Mouse (Mus musculus): ENCODE results near the gene P2rx4. TPM values are rescaled to one million over a fixed set of nuclear protein-coding genes. Genes with fewer than 3 reads are reported as not detected.
A peak's percentile ranks its signal among the peaks of the same experiment; 100 is the strongest.
"Not testable (repeated sequence)": the region's sequence is repeated elsewhere in the genome, so short reads cannot be mapped to it uniquely, and the experiment has no call there.

The P2rx4 gene
- polyA plus RNA-seq (2014; fragmentation: Nextera tagmentation; extraction: Ambion mirVana): 8.1 and 8.7 TPM in 2 replicates

GRCm38 (mm10) chr5:122707276-122708181 is at the start of gene P2rx4:
TSS of gene P2rx4 (plus strand) at chr5:122707544.
- Histone ChIP-seq H3K27ac (ENCODE audit: low read depth, low read length) (peak within 1 kb of the TSS; percentile 56), H3K4me2 (ENCODE audit: low read depth) (peak within 1 kb of the TSS; percentile 88), H3K4me3 (ENCODE audit: low read depth, low read length) (peak within 1 kb of the TSS; percentile 70), H3K9me3 (ENCODE audit: control insufficient read depth, low read length) (no peaks in the 10 kb centered on the region), H3K27me3 (ENCODE audit: control insufficient read depth, insufficient read depth, low read length) (no peaks in the 10 kb centered on the region), H3K36me3 (ENCODE audit: control insufficient read depth, insufficient read depth, low read length) (no peaks in the 10 kb centered on the region), H3K9ac (ENCODE audit: low read length) (peak within 1 kb of the TSS; percentile 84), H3K4me1 (ENCODE audit: control insufficient read depth, insufficient read depth, low read length) (peaks cover 4% of the 10 kb centered on the region; the same call in 1 of the 2 replicates)
- WGBS: 1% methylated on average over 61 of the region's 66 CpGs
- DNase-seq (ENCODE audit: low spot score) (peak; percentile 84), ATAC-seq (ENCODE audit: insufficient read depth, low FRiP score, low TSS enrichment) (peak; percentile 84)

- ATAC-seq (ENCODE audit: insufficient read depth, low FRiP score, low TSS enrichment) (no peak), DNase-seq (ENCODE audit: low spot score) (no peak)
- H3K27ac ChIP-seq (ENCODE audit: low read depth, low read length): no peak overlapping the region
- H3K4me1 ChIP-seq (ENCODE audit: control insufficient read depth, insufficient read depth, low read length): no peaks in the 10 kb centered on the region
- 95% methylated on average over 6 of the region's 6 CpGs for WGBS
- H3K9me3 ChIP-seq (ENCODE audit: control insufficient read depth, low read length): no peaks in the 10 kb centered on the region
- no peak overlapping the region for H3K9ac ChIP-seq (ENCODE audit: low read length)
- H3K4me3 ChIP-seq (ENCODE audit: low read depth, low read length): no peak overlapping the region
- H3K27me3 ChIP-seq (ENCODE audit: control insufficient read depth, insufficient read depth, low read length): no peaks in the 10 kb centered on the region
- no peaks in the 10 kb centered on the region for H3K36me3 ChIP-seq (ENCODE audit: control insufficient read depth, insufficient read depth, low read length)
- no peak overlapping the region for H3K4me2 ChIP-seq (ENCODE audit: low read depth)
Measured at GRCm38 (mm10) chr5:122662501-122662900, 44.8 kb upstream of the P2rx4 start.

- WGBS: 65% methylated on average over 5 of the region's 5 CpGs
- H3K4me1 ChIP-seq (ENCODE audit: control insufficient read depth, insufficient read depth, low read length): 0 out of 2 replicates have a peak, but pooled peaks cover 2% of the 10 kb centered on the region
- no peak overlapping the region for H3K27ac ChIP-seq (ENCODE audit: low read depth, low read length)
Measured at GRCm38 (mm10) chr5:122665036-122665435, 42.3 kb upstream of the P2rx4 start.

DNA sequence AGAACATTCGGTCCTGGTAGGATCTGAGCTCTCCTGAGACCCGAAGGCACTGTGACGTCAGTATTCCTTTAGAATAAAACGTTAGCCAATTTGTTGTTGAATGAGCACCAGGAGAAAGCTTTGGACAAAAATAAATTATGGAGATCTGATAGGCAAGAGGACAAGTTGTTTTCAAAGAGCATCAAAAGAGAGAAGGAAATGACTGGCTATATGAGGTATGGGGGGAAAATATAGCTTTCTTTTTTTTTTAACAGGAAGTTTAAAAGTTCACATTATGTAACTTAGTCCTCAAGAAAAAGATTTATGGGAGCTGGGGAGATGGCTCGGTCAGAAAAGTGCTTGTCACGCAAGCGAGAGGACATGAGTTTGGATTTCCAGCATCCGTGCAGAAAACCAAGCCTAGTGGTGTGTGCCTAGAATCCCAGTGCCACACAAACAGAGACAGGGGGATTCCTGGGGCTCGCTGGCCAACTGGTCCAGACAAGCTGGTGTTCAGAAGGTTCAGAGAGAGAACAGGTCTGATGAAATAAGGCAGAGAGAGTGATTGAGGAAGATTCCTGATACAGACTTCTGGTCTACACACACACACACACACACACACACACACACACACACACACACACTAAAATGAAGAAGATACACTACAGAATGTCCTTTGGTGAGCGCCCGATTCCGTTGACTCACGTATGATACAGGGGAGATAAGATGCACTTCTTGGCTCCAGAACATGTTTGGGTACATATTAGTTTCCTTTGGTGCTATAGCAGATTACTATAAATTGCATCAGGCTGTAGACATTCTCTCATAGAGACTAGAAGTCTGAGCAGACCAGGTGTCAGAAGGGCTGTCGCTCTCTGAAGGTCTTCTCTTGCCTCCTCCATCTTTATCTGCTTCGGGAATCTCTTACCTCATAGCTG is 38.1 kb upstream of the P2rx4 start:
- DNase-seq (ENCODE audit: low spot score) (no peak), ATAC-seq (ENCODE audit: insufficient read depth, low FRiP score, low TSS enrichment) (no peak)
- Histone ChIP-seq H3K27me3 (ENCODE audit: control insufficient read depth, insufficient read depth, low read length) (no peaks in the 10 kb centered on the region), H3K9me3 (ENCODE audit: control insufficient read depth, low read length) (no peaks in the 10 kb centered on the region), H3K27ac (ENCODE audit: low read depth, low read length) (no peak overlapping the region), H3K36me3 (ENCODE audit: control insufficient read depth, insufficient read depth, low read length) (no peaks in the 10 kb centered on the region), H3K9ac (ENCODE audit: low read length) (no peak overlapping the region), H3K4me2 (ENCODE audit: low read depth) (no peak overlapping the region), H3K4me3 (ENCODE audit: low read depth, low read length) (no peak overlapping the region), H3K4me1 (ENCODE audit: control insufficient read depth, insufficient read depth, low read length) (0 out of 2 replicates have a peak, but pooled peaks cover 2% of the 10 kb centered on the region)
- WGBS: 81% methylated on average over 15 of the region's 15 CpGs

More at GRCm38 (mm10) chr5:122665036-122665435, 42.3 kb upstream of the P2rx4 start:
- DNase-seq (ENCODE audit: low spot score): no peak
- Histone ChIP-seq H3K4me3 (ENCODE audit: low read depth, low read length) (no peak overlapping the region), H3K27me3 (ENCODE audit: control insufficient read depth, insufficient read depth, low read length) (no peaks in the 10 kb centered on the region), H3K9me3 (ENCODE audit: control insufficient read depth, low read length) (no peaks in the 10 kb centered on the region), H3K36me3 (ENCODE audit: control insufficient read depth, insufficient read depth, low read length) (no peaks in the 10 kb centered on the region), H3K9ac (ENCODE audit: low read length) (no peak overlapping the region), H3K4me2 (ENCODE audit: low read depth) (no peak overlapping the region)
- no peak for ATAC-seq (ENCODE audit: insufficient read depth, low FRiP score, low TSS enrichment)

DNA sequence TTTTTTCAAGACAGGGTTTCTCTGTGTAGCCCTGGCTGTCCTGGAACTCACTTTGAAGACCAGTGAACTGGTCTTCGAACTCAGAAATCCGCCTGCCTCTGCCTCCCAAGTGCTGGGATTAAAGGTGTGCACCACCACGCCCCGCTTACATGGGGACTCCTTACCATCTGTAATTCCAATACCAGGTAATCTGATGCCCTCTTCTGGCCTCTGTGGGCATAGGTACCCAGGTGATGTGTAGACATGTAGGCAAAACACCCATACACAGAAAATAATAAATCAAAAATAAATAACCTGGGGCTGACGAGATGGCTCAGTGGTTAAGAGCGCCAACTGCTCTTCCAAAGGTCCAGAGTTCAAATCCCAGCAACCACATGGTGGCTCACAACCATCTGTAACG is 35.7 kb upstream of the P2rx4 start:
- H3K4me1 ChIP-seq (ENCODE audit: control insufficient read depth, insufficient read depth, low read length); H3K9me3 ChIP-seq (ENCODE audit: control insufficient read depth, low read length); ATAC-seq (ENCODE audit: insufficient read depth, low FRiP score, low TSS enrichment); H3K4me3 ChIP-seq (ENCODE audit: low read depth, low read length); H3K4me2 ChIP-seq (ENCODE audit: low read depth); DNase-seq (ENCODE audit: low spot score); H3K27ac ChIP-seq (ENCODE audit: low read depth, low read length); H3K27me3 ChIP-seq (ENCODE audit: control insufficient read depth, insufficient read depth, low read length); H3K9ac ChIP-seq (ENCODE audit: low read length); H3K36me3 ChIP-seq (ENCODE audit: control insufficient read depth, insufficient read depth, low read length): not testable (repeated sequence)
- WGBS: 81% methylated on average over 7 of the region's 7 CpGs

GRCm38 (mm10) chr5:122672298-122672697 is 35.0 kb upstream of the P2rx4 start:
- Histone ChIP-seq H3K9ac (ENCODE audit: low read length) (no peak overlapping the region), H3K27ac (ENCODE audit: low read depth, low read length) (no peak overlapping the region), H3K4me1 (ENCODE audit: control insufficient read depth, insufficient read depth, low read length) (0 out of 2 replicates have a peak, but pooled peaks cover 2% of the 10 kb centered on the region), H3K36me3 (ENCODE audit: control insufficient read depth, insufficient read depth, low read length) (no peaks in the 10 kb centered on the region), H3K9me3 (ENCODE audit: control insufficient read depth, low read length) (no peaks in the 10 kb centered on the region), H3K4me2 (ENCODE audit: low read depth) (no peak overlapping the region), H3K27me3 (ENCODE audit: control insufficient read depth, insufficient read depth, low read length) (no peaks in the 10 kb centered on the region), H3K4me3 (ENCODE audit: low read depth, low read length) (no peak overlapping the region)
- DNase-seq (ENCODE audit: low spot score) (no peak), ATAC-seq (ENCODE audit: insufficient read depth, low FRiP score, low TSS enrichment) (no peak)
- 90% methylated on average over 5 of the region's 5 CpGs for WGBS

DNA sequence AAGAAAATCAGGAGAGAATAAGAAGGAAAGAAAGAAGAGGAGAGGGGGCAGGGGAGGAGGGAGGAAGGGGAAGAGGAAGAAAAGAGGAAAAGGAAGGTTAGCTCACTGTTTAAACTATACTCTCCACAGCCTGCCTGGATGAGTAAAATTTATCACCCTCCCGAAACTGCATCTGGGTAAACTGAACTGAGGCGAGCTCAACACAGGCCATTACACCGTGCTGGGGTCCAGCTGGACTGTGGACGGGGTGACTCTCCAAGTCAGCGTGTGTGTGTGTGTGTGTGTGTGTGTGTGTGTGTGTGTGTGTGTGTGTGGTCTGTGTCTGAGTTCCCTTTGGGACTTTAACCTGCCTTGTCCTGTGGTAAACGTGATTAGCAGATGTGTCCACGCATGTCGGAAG is 31.3 kb upstream of the P2rx4 start:
- Histone ChIP-seq H3K4me3 (ENCODE audit: low read depth, low read length) (no peak overlapping the region), H3K36me3 (ENCODE audit: control insufficient read depth, insufficient read depth, low read length) (no peaks in the 10 kb centered on the region), H3K9me3 (ENCODE audit: control insufficient read depth, low read length) (no peaks in the 10 kb centered on the region), H3K4me2 (ENCODE audit: low read depth) (no peak overlapping the region), H3K27me3 (ENCODE audit: control insufficient read depth, insufficient read depth, low read length) (no peaks in the 10 kb centered on the region), H3K4me1 (ENCODE audit: control insufficient read depth, insufficient read depth, low read length) (no peaks in the 10 kb centered on the region), H3K27ac (ENCODE audit: low read depth, low read length) (no peak overlapping the region), H3K9ac (ENCODE audit: low read length) (no peak overlapping the region)
- 68% methylated on average over 8 of the region's 8 CpGs for WGBS
- DNase-seq (ENCODE audit: low spot score) (no peak), ATAC-seq (ENCODE audit: insufficient read depth, low FRiP score, low TSS enrichment) (no peak)

DNA sequence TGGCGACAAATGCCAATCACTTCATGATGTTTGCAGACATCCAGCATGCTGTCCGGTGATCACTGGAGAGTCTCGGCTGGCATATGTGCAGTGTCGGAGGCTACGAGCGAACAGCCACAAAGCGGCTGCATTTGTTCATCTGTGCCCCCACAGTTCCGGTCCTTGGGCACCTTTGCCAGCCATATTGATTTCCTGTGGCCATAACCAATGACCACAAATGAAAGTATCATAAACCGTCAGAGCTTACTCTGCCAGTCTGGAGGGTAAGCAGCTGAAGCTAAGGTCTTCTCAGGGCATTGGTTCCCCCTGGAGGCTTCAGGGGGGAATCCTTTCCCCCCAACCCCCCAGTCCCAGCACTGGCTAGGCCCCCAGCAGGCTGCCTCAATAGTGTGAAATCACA is 29.4 kb upstream of the P2rx4 start:
- H3K9ac ChIP-seq (ENCODE audit: low read length): no peak overlapping the region
- no peaks in the 10 kb centered on the region for H3K36me3 ChIP-seq (ENCODE audit: control insufficient read depth, insufficient read depth, low read length)
- no peak for ATAC-seq (ENCODE audit: insufficient read depth, low FRiP score, low TSS enrichment)
- no peaks in the 10 kb centered on the region for H3K9me3 ChIP-seq (ENCODE audit: control insufficient read depth, low read length)
- 94% methylated on average over 9 of the region's 9 CpGs for WGBS
- DNase-seq (ENCODE audit: low spot score): no peak
- no peaks in the 10 kb centered on the region for H3K27me3 ChIP-seq (ENCODE audit: control insufficient read depth, insufficient read depth, low read length)
- no peaks in the 10 kb centered on the region for H3K4me1 ChIP-seq (ENCODE audit: control insufficient read depth, insufficient read depth, low read length)
- no peak overlapping the region for H3K4me2 ChIP-seq (ENCODE audit: low read depth)
- H3K4me3 ChIP-seq (ENCODE audit: low read depth, low read length): no peak overlapping the region
- H3K27ac ChIP-seq (ENCODE audit: low read depth, low read length): no peak overlapping the region
